Mouse (Mus musculus) spleen, embryonic (tissue): ENCODE data around the gene Erf.

Experiments
- CTCF ChIA-PET: fragments of 350-600 bp; sonication (Branson Sonifier 250); formaldehyde crosslinking; loops from one replicate; lab custom pipeline; 2022; lab: Charles Lee

Gene Erf

DNA sequence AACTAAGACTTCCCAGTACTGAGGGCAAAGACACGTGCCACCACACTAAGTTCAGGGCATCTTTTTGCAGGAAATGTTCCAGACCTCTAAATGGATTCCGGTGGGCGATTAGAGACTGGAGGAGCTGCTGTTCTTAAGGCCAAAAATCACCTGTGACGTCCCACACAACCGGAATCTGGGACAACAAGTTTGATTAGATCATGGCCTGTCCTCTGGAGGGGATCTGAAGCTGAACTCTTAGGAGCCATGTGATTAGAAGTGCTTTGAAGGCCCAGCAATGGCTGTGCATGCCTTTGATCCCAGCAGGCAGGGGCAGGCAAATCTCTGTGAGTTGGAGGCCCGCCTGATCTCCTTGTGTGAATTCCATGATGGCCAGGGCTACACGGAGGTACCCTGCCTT is 9.9 kb downstream of the Erf start:
- CTCF ChIA-PET, result no interaction called here

DNA sequence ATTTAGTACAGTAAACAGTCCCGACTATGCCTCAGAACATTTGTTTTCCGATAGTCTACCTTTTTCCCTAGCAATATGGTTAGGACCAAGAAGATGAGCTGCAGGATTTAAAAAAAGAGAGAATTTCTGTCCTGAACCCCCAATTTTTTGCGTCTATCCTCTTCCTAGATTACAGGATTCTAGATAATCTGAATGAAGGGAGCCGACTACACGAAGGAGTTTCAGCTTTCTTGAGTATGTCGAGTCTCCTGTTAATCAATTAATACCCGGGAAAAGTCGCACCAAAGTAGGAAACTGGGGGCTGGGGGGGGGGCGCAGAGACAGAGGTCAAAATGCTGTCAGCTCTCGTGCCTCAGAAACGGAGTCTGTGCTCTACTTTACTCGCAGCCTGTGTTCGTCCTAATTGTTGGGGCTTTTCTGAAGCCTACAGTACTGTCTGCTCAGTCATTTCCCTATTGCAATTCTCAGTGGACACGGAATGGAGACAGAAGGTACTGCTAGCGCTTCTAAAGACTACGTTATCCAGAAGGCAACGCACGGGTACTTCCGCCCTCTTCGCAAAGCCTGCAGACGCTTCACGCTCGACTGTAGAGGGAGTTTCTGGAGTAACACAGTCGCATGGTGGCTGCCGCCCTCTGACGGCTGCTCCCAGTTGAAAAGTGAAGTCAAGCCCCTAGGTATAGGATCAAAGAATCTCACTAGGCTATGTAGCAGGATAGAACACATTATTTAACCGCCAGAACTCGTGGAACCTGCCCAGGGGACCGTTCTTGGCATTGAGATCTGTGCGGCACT is 11.5 kb downstream of the Erf start:
- CTCF ChIA-PET, result interaction anchor here (0.6 to 0.7 kb wide), 4 partner anchors 75 to 600 kb away, joined by 3 to 11 read pairs (median 6); no protein-coding TSS in a partner anchor

DNA sequence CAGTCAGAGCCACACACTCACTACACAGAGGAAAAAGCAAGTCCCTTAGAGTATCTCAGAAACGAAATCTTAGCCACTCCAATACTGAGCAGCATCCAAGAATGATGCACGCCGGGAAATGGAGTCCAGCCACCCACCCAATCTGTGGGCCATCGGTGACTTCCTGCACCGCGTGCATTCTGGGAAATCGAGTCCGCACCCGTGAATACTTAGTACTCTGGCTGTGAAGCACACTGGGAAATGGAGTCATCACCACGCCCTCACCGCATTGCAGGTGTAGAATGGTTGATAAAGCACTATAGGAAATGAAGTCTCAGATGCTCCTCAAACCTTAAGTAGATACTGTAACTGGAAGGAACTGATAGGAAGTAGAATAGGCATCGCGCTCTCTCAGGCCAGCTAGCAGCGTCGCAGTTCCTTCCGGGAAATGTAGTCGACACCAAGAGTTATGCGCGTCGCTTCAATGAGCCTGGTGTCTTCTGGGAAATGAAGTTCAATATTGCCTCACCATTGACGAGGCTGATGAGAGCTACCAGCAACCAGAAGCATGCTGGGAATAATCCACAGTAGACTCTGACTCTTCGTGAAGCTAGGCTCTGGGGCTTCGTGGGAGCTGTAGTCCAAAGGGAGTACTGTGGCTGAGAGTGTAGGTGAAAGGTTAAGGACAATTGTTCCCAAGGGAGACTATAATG is 12.4 kb downstream of the Erf start:
- CTCF ChIA-PET, result interaction anchor here (0.6 to 1.2 kb wide), 3 partner anchors 76 to 385 kb away, joined by 3 to 11 read pairs (median 4); no protein-coding TSS in a partner anchor

DNA sequence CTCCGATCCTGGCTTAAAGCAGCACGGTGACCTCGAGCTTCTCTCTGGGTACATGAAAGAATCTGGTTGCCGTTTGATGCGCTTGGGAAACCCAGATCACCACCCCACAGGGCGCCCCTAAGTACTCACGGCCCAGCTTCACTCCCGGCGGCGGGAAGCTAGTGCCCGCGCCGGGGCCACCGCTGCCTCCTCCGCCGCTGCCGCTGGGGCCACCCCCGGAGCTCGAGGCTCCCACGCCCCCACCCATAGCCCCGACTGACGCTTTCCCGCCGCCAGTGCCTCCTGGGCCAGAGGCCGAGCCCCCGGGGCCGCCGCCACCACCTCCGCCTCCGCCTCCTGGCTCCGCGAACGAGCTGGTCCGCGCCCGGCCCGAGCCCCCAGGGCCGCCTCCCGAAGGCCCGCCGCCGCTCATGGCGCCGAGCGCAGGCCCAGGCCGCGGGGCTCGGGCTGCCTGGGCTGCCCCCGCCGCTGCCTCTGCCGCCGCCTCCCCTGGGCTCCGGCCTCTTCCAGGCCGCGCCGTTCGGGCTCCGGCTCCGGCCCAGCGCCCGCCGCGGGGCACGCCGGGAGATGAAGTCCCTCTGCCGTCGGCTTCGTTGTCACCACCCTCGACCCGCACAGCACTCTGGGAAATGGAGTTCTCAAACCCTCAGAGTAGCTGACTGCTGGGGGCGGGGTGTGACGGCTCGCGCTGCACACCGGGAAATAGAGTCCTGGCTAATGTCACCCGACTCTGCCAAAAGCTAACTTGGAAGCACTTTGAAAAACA is 13.1 kb downstream of the Erf start, which contains the start of gene Gsk3a:
Gsk3a (minus strand) TSS at position 603 of the 766 bp plus-strand sequence.
- CTCF ChIA-PET, result interaction anchor here (1.2 kb wide), 1 partner anchor 130 kb away, joined by 4 read pairs; no protein-coding TSS in a partner anchor

DNA sequence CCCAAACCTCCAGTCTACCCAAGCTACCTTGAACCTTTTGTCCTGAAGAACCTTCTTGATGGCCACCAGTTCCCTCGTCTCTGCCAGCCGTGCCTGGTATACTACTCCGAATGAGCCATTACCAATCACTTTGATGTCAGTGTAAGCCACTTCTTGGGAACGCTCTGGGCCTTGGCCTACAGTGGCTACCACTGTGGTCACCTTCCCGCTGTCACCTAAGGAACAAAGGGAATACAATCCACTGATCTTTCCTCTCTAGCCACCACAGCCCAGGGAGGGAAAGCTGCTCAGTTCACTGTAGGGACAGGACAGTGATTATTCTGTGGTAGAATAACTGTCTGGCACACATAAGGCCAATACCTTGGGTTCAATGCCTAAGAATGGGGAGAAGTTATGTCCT is 15.0 kb downstream of the Erf start:
- CTCF ChIA-PET, result interaction anchor here (0.8 kb wide), 1 partner anchor 18 kb away, joined by 3 read pairs; no protein-coding TSS in a partner anchor

DNA sequence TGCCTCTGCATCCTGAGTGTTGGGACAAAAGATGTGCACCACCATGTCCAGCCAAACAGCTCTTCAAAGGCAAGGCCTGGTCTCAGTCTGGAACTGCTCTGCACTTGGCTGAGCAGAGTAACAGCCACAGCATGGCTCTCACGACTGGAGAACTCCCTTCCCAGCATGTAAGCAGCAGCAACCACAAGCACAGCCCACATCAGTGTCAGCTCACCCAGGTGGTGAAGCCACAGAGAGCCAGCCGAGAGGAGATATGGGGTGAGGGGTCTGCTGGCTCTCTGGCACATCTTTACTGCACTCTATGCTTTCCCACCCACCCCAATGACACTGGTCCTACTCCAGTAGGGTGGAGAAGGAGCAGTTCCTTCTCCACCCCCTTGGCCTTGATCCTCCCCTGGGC is 17.5 kb downstream of the Erf start:
- CTCF ChIA-PET, result interaction anchor here (0.6 to 1.2 kb wide), 2 partner anchors 10 to 172 kb away, joined by 3 to 4 read pairs; no protein-coding TSS in a partner anchor

DNA sequence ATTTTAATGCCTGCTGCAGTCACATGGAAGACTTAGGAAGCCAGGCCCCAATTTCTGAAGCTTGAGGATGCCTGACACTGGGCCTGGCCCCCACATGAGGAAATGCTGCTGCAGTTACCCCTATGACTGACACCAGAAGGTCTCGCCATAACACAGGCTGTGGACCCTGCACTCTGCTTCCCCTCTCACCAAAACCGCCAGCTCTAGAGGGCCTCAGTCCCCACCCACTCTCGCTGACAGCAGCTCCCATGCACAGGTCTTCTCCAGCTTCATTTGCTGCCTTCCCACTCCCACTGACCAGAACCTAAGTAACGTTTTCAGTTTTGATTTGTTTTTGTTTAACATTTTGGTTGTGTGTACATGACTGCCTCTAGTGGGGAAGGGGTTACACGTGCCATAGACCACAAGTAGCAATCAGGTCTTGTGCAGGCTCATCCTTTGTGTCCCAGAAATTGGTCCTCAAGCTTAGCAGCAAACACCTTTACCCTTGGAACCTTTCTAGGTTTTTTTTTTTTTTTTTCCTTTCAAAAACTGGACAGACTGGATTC is 18.4 kb downstream of the Erf start:
- CTCF ChIA-PET, result interaction anchor here (0.9 to 1.2 kb wide), 2 partner anchors 9 to 84 kb away, joined by 3 to 5 read pairs; partner anchors contain the start of gene Megf8

DNA sequence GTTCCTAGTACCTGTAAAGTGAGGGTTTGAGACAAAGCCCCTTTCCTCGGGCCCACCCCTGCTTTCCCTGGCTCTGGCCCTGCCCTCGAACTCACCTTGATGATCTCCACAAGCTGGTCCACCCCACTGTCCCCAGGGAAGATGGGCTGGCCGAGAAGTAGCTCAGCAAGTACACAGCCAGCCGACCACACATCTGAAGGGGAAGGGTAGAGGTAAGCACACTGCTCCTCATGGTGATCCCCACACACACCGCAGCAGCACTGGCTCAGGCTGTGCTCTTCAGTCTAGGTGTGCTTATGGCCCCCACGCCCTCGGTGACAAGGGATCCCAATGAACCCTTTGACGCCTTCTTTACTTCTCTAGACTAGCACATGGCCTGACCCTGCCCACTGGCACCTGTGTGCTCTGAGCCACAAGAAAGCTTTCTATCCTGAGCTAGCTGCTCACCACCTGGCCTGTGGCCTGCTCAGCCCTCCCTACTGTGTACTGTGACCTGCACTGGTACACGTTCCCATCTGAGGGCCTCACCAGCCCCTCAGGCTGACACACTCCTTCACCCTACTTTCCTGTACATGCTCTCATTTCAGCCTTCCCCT is 19.8 kb downstream of the Erf start:
- CTCF ChIA-PET, result no interaction called here

DNA sequence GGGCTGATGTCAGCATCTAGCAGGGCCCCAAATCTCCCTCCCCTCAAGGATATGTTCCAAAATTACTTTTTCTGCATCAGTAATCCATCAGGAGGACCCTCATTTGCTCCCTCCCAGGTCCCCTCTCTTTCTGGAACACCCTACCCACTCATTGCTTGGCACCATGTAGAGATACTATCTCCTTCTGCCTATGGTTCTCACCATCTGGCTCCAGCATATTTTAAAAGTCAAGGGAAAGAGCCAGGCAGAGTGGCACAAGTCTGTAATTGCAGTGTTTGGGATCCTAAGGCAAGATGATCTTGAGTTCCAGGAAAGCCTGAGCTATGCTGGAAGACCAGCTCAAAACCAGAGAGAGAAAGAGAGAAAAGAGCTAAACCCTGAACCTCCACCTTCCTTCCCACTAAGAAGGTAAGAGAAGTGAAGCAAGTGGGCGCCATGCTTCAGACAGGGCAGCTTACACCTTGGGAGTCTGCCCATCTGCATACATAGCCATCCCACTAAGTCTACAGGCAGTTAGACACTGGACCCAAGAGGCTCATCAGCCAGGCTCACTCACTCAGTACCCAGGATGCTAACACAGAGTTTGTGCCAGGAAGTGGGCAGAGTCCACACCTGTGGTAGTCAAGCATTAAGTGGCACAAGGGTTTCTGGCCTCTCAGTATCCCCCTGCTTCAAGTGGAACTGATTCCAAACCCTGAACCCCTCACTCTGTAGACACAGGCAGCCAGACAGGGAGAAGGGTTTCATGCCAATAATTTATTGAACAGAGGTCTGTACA is 22.8 kb downstream of the Erf start:
- CTCF ChIA-PET, result no interaction called here

DNA sequence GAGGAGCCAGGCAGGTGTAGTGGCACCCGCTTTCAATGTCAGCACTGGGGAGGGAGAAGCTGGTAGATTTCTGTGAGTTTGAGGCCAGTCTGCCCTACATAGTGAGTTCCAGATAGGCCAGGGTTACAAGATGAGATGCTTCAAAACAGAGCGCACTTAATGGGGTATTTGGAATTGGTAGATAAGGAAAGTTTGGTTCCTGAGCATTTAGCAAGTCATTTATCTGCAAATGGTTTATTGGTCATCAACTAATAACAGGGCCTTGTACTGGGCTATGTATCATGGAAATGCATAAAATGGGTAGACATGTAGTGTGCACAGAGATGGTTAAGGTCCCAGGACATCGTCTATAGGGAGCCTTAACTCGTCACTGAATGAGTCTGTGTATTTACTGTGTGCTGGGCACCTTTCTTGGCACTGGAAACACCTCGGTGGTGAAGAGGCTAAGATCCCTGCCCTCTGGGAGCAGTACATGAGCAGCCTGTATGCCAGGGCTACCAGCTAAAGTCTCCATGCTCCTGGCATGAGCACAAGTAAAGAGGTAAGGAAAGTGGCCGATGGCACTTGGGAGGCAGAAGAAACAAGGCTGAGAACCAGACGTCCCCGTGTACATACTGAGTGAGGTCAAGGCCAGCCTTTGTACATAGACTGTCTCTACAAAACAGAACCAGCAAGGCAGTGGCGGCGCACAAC is 28.1 kb downstream of the Erf start:
- CTCF ChIA-PET, result no interaction called here

DNA sequence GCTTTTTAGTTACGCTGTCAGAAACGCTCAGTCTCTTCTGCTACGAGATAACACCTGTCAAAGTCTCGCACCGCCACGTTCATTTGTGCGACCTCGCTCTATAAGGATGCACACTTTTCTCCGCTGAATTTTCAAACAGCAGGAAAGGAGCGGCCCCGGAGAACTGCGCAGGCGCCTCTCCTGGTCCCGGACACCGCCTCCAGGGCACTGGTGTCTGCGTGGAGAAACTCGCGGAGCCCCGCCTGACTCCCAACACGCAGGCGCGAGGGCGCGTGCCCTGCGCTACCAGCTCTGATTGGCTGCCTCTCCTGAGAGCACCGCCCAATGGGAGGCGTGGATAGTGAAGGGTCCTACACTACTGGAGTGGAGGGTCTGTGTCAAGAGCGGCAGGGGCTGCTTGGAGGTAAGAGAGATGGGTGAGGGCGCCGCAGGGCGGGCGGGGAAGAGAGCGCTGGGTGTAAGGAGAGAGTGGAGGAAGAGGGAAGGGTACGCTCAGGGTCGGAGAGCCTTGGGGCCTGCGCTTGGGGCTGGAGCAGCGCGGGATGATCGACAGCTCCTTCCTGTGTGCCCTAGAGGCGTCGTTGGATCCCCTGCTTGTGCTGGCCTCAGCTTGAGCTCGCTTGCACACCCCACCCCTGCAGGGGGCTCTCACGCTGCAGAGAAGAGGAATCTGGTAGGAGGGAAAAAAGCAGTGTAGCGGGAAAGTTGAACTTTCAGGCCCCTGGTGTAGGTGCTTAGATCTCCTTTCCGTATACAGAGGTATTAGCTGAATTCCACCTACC is 29.3 kb downstream of the Erf start, which contains the start of gene Zfp526:
Zfp526 (plus strand) TSS at position 324 of the 782 bp plus-strand sequence.
- CTCF ChIA-PET, result no interaction called here

DNA sequence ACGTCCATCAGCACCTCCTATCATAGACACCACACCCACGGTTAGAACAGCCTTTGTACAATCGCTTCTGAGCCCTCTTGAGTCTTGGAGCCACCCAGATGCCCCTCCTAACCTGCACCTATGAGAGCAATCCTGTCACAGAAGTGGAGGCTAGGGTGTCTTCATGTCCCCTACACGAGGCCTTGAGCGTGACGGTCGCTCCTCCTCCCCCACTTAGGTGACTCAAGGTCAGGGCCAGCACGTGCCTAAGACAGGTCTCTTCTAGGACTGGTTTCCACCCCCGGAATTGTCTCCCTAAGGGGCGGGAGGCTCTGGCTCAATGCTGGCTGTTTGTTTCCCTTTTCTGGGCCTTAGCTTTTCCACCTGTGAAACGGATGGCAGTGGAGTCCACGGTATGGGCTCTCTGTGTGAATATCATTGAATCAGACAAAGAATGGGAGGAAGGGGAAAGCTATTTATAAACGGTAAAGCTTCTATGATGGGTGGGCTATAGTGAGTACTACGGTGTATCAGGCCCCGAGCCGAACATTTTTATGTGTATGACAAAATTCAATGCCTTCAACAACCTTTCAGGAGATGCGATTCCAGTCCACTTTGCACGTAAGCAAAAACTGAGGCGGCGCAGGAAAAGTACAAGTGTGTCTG is 30.0 kb downstream of the Erf start, which contains the start of gene Dedd2:
Dedd2 (minus strand) TSS at position 159 of the 645 bp plus-strand sequence.
- CTCF ChIA-PET, result no interaction called here

DNA sequence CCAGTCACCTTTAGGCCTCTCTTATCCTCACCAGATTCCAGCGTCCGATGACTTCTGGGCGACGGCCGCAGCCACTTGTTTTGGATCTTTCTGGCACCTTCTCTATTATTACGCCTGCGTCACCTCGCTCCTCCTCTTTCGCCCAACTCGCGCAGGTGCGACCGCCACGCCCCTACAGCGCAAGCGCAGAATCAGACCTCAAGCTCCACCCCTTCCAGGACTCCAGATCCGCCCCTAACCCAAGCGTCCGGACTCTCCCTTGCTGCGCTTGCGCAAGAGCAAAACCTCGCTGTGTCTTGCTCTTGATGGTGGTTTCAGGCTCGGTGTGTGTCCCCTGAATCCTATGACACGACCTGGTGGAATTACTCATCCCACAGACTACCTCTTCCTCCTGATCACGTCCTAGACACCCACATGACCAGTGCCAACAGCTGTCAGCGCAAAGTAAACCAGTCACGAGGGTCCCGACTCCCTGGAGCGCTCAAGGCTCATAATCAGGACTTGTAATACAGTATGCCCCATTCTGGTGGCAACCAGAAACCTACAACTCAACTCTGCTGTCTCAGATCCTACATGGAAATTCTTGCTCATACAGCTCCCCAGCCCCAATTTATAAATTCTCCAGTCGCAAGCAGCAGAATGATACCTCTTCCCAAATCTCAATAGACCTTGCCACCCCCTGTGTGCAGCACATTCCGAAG is 30.7 kb downstream of the Erf start:
- CTCF ChIA-PET, result interaction anchor here (0.9 kb wide), 1 partner anchor 127 kb away, joined by 3 read pairs; no protein-coding TSS in a partner anchor

DNA sequence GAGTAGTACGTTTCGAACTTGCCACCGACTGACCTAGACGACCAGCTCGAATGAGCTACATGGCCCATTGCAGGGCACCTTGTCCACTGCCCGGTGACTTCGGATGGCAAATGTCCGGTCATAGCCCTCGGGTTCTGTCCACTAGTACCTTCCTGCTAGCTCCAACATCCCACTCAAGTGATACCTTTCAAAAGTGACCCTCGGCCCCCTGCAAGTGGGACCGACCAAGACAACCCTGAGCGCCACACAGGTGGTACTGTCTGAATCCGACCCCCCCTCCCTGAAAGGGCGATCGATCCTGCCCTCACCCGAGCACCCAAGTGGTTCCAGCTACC is 31.2 kb downstream of the Erf start:
- CTCF ChIA-PET, result interaction anchor here (0.9 kb wide), 1 partner anchor 127 kb away, joined by 3 read pairs; no protein-coding TSS in a partner anchor

DNA sequence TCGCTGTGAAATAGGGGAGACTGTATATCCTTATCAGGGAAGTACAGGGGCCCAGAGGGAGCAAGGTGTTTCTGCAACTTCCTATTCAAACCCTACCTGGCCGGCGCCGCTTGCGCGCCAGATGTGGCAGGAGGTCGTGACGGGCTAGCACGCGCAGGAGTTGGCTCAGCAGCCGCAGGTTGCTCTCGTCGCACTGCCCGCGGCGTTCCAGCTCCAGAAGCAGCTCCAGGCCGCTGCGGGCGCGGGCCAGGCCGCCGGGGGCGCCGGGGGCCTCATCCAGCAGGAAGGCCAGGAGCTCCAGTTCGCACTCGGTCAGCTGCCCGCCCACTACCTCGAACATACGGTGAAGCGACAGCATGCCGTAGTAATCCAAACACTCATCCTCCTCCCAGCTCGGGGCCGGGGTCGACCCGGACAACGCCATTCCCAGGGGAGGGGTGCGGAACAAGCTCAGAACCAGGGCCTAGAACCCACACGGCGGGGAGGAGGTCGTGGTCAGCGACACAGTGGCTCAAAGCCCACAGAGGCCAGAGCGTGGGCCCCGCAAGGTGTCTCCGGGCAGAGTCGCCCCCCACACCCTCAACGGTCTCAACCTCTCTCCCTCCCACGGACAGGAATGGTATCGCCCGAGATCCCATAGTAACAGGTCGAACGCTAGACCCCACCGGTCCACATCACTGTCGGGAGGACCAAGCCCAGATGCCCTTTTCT is 31.7 kb downstream of the Erf start:
- CTCF ChIA-PET, result interaction anchor here (0.7 to 1.5 kb wide), 2 partner anchors 15 to 55 kb away, joined by 3 to 4 read pairs; no protein-coding TSS in a partner anchor

DNA sequence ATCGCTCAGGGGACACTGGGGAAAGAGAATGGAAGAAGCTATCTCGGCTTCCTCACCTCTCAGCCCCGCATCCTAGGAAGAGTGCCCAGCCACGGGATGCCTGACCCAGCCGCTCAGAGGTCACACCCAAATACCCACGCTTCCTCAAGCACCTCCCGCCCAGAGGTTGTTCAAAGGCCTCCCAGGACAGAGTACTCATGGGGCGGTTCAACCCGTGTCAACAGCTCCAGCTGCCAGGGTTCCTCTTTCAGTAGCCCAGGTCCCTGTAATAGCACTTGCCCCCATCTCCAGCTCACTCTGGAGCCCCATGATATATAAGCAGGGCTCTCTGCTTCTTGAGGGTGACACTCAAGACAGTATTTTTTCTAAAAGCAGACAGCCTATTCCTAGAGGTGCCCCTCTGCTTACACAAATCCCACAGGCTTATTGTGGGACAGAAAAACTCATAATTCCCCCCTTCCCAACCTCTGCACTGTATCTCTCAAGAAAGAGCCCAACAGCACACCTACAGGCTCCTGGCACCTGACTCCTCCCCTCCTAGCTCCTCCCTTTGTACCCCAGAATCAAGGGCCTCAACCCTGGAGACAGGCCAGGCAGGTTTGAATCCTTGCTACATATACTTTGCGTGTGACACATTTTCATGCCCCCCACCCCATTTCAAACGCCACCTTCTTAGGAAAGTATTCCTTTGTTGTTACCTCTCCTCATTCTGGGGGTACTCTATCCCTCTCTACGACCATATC is 32.7 kb downstream of the Erf start:
- CTCF ChIA-PET, result interaction anchor here (1.5 kb wide), 1 partner anchor 56 kb away, joined by 4 read pairs; no protein-coding TSS in a partner anchor
